Mouse (Mus musculus): ENCODE measurements around the gene Kcnab1. TPM values are rescaled to one million over a fixed set of nuclear protein-coding genes. Genes with fewer than 3 reads are reported as not detected.

The Kcnab1 gene
- polyA plus RNA-seq, 1 experiment = 0.07 TPM

- Histone ChIP-seq H3K79me2 (ENCODE audit: control insufficient read depth, insufficient read depth) (no peaks in the 10 kb centered on the region), H3K4me3 (ENCODE audit: insufficient read depth, poor library complexity, severe bottlenecking) (no peak overlapping the region), H3K27me3 (ENCODE audit: control insufficient read depth, insufficient read depth, insufficient read length) (no peaks in the 10 kb centered on the region), H3ac (ENCODE audit: control insufficient read depth, insufficient read length, low read depth) (no peak overlapping the region), H3K36me3 (ENCODE audit: control insufficient read depth, insufficient read depth) (no peaks in the 10 kb centered on the region), H3K79me3 (ENCODE audit: low read depth) (no peaks in the 10 kb centered on the region)
- TF ChIP-seq CTCF (IDR thresholded peaks at IDR 0.05; ENCODE audit: control insufficient read depth, insufficient read depth, insufficient read length) (no peak), FOSL1 (IDR thresholded peaks at IDR 0.05; ENCODE audit: insufficient read depth, low read length, poor library complexity, severe bottlenecking) (no peak), USF1 (IDR thresholded peaks at IDR 0.05; ENCODE audit: low read depth) (no peak), MAX (IDR thresholded peaks at IDR 0.05) (no peak), MYOG (IDR thresholded peaks at IDR 0.05; ENCODE audit: control insufficient read depth, extremely low read depth, insufficient read length) (no peak), CEBPB (IDR thresholded peaks at IDR 0.05; ENCODE audit: low read depth) (no peak), MYOD1 (IDR thresholded peaks at IDR 0.05; ENCODE audit: control insufficient read depth, insufficient read length, low read depth) (no peak)
Measured at GRCm38 (mm10) chr3:65405781-65406180, 296.6 kb downstream of the Kcnab1 start.

GRCm38 (mm10) chr3:65407891-65408290 is 298.7 kb downstream of the Kcnab1 start:
- no peaks in the 10 kb centered on the region for H3K27me3 ChIP-seq (ENCODE audit: control insufficient read depth, insufficient read depth, insufficient read length)
- no peaks in the 10 kb centered on the region for H3K79me3 ChIP-seq (ENCODE audit: low read depth)
- no peak for TF ChIP-seq USF1 (IDR thresholded peaks at IDR 0.05; ENCODE audit: low read depth)
- no peak for TF ChIP-seq FOSL1 (IDR thresholded peaks at IDR 0.05; ENCODE audit: insufficient read depth, low read length, poor library complexity, severe bottlenecking)
- TF ChIP-seq MYOD1 (IDR thresholded peaks at IDR 0.05; ENCODE audit: control insufficient read depth, insufficient read length, low read depth) = no peak
- no peak for TF ChIP-seq MAX (IDR thresholded peaks at IDR 0.05)
- no peak for TF ChIP-seq CTCF (IDR thresholded peaks at IDR 0.05; ENCODE audit: control insufficient read depth, insufficient read depth, insufficient read length)
- no peaks in the 10 kb centered on the region for H3K36me3 ChIP-seq (ENCODE audit: control insufficient read depth, insufficient read depth)
- no peaks in the 10 kb centered on the region for H3K79me2 ChIP-seq (ENCODE audit: control insufficient read depth, insufficient read depth)
- no peak overlapping the region for H3K4me3 ChIP-seq (ENCODE audit: insufficient read depth, poor library complexity, severe bottlenecking)
- no peak overlapping the region for H3ac ChIP-seq (ENCODE audit: control insufficient read depth, insufficient read length, low read depth)

- no peaks in the 10 kb centered on the region for H3K79me3 ChIP-seq (ENCODE audit: low read depth)
- H3K36me3 ChIP-seq (ENCODE audit: control insufficient read depth, insufficient read depth) = no peaks in the 10 kb centered on the region
- no peaks in the 10 kb centered on the region for H3K79me2 ChIP-seq (ENCODE audit: control insufficient read depth, insufficient read depth)
- no peak for TF ChIP-seq CEBPB (IDR thresholded peaks at IDR 0.05; ENCODE audit: low read depth)
- TF ChIP-seq MYOG (IDR thresholded peaks at IDR 0.05; ENCODE audit: control insufficient read depth, extremely low read depth, insufficient read length) = no peak
- TF ChIP-seq FOSL1 (IDR thresholded peaks at IDR 0.05; ENCODE audit: insufficient read depth, low read length, poor library complexity, severe bottlenecking) = no peak
- TF ChIP-seq MYOD1 (IDR thresholded peaks at IDR 0.05; ENCODE audit: control insufficient read depth, insufficient read length, low read depth) = no peak
- TF ChIP-seq CTCF (IDR thresholded peaks at IDR 0.05; ENCODE audit: control insufficient read depth, insufficient read depth, insufficient read length) = no peak
- no peak for TF ChIP-seq MAX (IDR thresholded peaks at IDR 0.05)
- TF ChIP-seq USF1 (IDR thresholded peaks at IDR 0.05; ENCODE audit: low read depth) = no peak
- no peak overlapping the region for H3ac ChIP-seq (ENCODE audit: control insufficient read depth, insufficient read length, low read depth)
- no peak overlapping the region for H3K4me3 ChIP-seq (ENCODE audit: insufficient read depth, poor library complexity, severe bottlenecking)
- H3K27me3 ChIP-seq (ENCODE audit: control insufficient read depth, insufficient read depth, insufficient read length) = no peaks in the 10 kb centered on the region
Measured at GRCm38 (mm10) chr3:65416571-65416970, 307.4 kb downstream of the Kcnab1 start.

- Histone ChIP-seq H3K79me2 (ENCODE audit: control insufficient read depth, insufficient read depth) (no peaks in the 10 kb centered on the region), H3K79me3 (ENCODE audit: low read depth) (no peaks in the 10 kb centered on the region), H3K27me3 (ENCODE audit: control insufficient read depth, insufficient read depth, insufficient read length) (no peaks in the 10 kb centered on the region), H3ac (ENCODE audit: control insufficient read depth, insufficient read length, low read depth) (no peak overlapping the region), H3K36me3 (ENCODE audit: control insufficient read depth, insufficient read depth) (no peaks in the 10 kb centered on the region), H3K4me3 (ENCODE audit: insufficient read depth, poor library complexity, severe bottlenecking) (no peak overlapping the region)
- TF ChIP-seq CTCF (IDR thresholded peaks at IDR 0.05; ENCODE audit: control insufficient read depth, insufficient read depth, insufficient read length) (no peak), CEBPB (IDR thresholded peaks at IDR 0.05; ENCODE audit: low read depth) (no peak)
Measured at GRCm38 (mm10) chr3:65417913-65418594, 308.9 kb downstream of the Kcnab1 start.

- H3ac ChIP-seq (ENCODE audit: control insufficient read depth, insufficient read length, low read depth) = no peak overlapping the region
- no peak overlapping the region for H3K4me3 ChIP-seq (ENCODE audit: insufficient read depth, poor library complexity, severe bottlenecking)
- no peaks in the 10 kb centered on the region for H3K79me2 ChIP-seq (ENCODE audit: control insufficient read depth, insufficient read depth)
- H3K27me3 ChIP-seq (ENCODE audit: control insufficient read depth, insufficient read depth, insufficient read length) = no peaks in the 10 kb centered on the region
- TF ChIP-seq CEBPB (IDR thresholded peaks at IDR 0.05; ENCODE audit: low read depth) (no peak), MAX (IDR thresholded peaks at IDR 0.05) (no peak), MYOD1 (IDR thresholded peaks at IDR 0.05; ENCODE audit: control insufficient read depth, insufficient read length, low read depth) (no peak), FOSL1 (IDR thresholded peaks at IDR 0.05; ENCODE audit: insufficient read depth, low read length, poor library complexity, severe bottlenecking) (no peak), MYOG (IDR thresholded peaks at IDR 0.05; ENCODE audit: control insufficient read depth, extremely low read depth, insufficient read length) (no peak), USF1 (IDR thresholded peaks at IDR 0.05; ENCODE audit: low read depth) (no peak), CTCF (IDR thresholded peaks at IDR 0.05; ENCODE audit: control insufficient read depth, insufficient read depth, insufficient read length) (no peak)
- H3K36me3 ChIP-seq (ENCODE audit: control insufficient read depth, insufficient read depth) = no peaks in the 10 kb centered on the region
- H3K79me3 ChIP-seq (ENCODE audit: low read depth) = no peaks in the 10 kb centered on the region
Measured at GRCm38 (mm10) chr3:65419706-65420105, 310.5 kb downstream of the Kcnab1 start.

Data from C2C12 (cell line).